Mouse (Mus musculus): ENCODE results near the gene Ccdc106. TPM values are rescaled to one million over a fixed set of nuclear protein-coding genes. Genes with fewer than 3 reads are reported as not detected.

The Ccdc106 gene
- polyA plus RNA-seq, 1 experiment from 2014 or later, result 13.6 TPM

DNA sequence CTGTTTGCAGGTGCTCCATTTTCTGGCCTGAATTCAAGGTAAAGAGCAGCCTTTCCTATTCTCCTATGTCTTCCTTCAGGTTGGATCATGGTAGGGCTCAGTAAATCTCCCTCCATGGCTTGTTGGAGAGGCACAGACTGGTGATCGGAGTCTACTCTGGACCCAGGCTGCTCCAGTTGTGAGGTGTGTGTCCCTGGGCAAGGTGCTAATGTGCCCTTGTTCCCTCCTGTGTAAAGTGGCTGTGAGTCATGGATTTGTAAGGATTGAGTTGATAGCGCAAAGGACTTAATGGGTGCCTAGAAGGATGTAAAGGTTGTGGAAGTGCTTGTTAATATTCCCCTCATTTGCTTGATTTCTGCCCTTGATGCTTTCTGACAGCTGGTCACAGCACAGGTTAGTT lies 61.6 kb downstream of the Ccdc106 start:
- Histone ChIP-seq H3K4me3 (ENCODE audit: low read depth, low read length) (no peak overlapping the region), H3K4me1 (replicated peaks; ENCODE audit: control insufficient read depth, insufficient read depth) (0 out of 2 replicates have a peak, but pooled peaks cover 2% of the 10 kb centered on the region), H3K36me3 (ENCODE audit: control insufficient read depth, insufficient read depth, low read length) (peaks cover 11% of the 10 kb centered on the region), H3K27ac (replicated peaks) (peak overlapping the region; percentile 49), H3K27me3 (ENCODE audit: control insufficient read depth, insufficient read depth, low read length) (no peaks in the 10 kb centered on the region), H3K9ac (ENCODE audit: low read length) (no peak overlapping the region), H3K9me3 (ENCODE audit: control insufficient read depth, low read length) (no peaks in the 10 kb centered on the region), H3K4me2 (replicated peaks; ENCODE audit: low read depth) (peak overlapping the region; percentile 85)
- ATAC-seq (ENCODE audit: low FRiP score, low TSS enrichment), result peak; percentile 59
- TF ChIP-seq CTCF (IDR thresholded peaks at IDR 0.05; ENCODE audit: low read depth) (no peak), EP300 (optimal IDR thresholded peaks at IDR 0.05) (no peak)
- DNase-seq (ENCODE audit: low spot score), result peak; percentile 57
- WGBS, result 72% methylated on average over 2 of the region's 2 CpGs

GRCm38 (mm10) chr7:5083325-5084105 lies 63.2 kb downstream of the Ccdc106 start:
- no peak for ATAC-seq (ENCODE audit: low FRiP score, low TSS enrichment)
- H3K4me2 ChIP-seq (replicated peaks; ENCODE audit: low read depth), result no peak overlapping the region
- H3K4me3 ChIP-seq (ENCODE audit: low read depth, low read length), result no peak overlapping the region

GRCm38 (mm10) chr7:5085512-5085911 lies 65.2 kb downstream of the Ccdc106 start:
- no peak for DNase-seq (ENCODE audit: low spot score)
- Histone ChIP-seq H3K27ac (replicated peaks) (no peak overlapping the region), H3K9ac (ENCODE audit: low read length) (no peak overlapping the region), H3K9me3 (ENCODE audit: control insufficient read depth, low read length) (no peaks in the 10 kb centered on the region), H3K36me3 (ENCODE audit: control insufficient read depth, insufficient read depth, low read length) (peaks cover 11% of the 10 kb centered on the region), H3K27me3 (ENCODE audit: control insufficient read depth, insufficient read depth, low read length) (no peaks in the 10 kb centered on the region), H3K4me2 (replicated peaks; ENCODE audit: low read depth) (no peak overlapping the region), H3K4me3 (ENCODE audit: low read depth, low read length) (no peak overlapping the region), H3K4me1 (replicated peaks; ENCODE audit: control insufficient read depth, insufficient read depth) (0 out of 2 replicates have a peak, but pooled peaks cover 2% of the 10 kb centered on the region)
- ATAC-seq (ENCODE audit: low FRiP score, low TSS enrichment), result no peak
- TF ChIP-seq CTCF (IDR thresholded peaks at IDR 0.05; ENCODE audit: low read depth), result no peak
- TF ChIP-seq EP300 (optimal IDR thresholded peaks at IDR 0.05), result no peak
- 85% methylated on average over 1 of the region's 1 CpGs for WGBS

More at GRCm38 (mm10) chr7:5083325-5084105, 63.2 kb downstream of the Ccdc106 start:
- Histone ChIP-seq H3K27me3 (ENCODE audit: control insufficient read depth, insufficient read depth, low read length) (no peaks in the 10 kb centered on the region), H3K27ac (replicated peaks) (no peak overlapping the region), H3K4me1 (replicated peaks; ENCODE audit: control insufficient read depth, insufficient read depth) (0 out of 2 replicates have a peak, but pooled peaks cover 2% of the 10 kb centered on the region), H3K9ac (ENCODE audit: low read length) (0 out of 2 replicates have a peak overlapping the region, but pooled peaks have one; percentile 4), H3K9me3 (ENCODE audit: control insufficient read depth, low read length) (no peaks in the 10 kb centered on the region), H3K36me3 (ENCODE audit: control insufficient read depth, insufficient read depth, low read length) (peaks cover 6% of the 10 kb centered on the region; the same call in 1 of the 2 replicates)
- DNase-seq (ENCODE audit: low spot score), result no peak
- WGBS, result 83% methylated on average over 18 of the region's 18 CpGs
- no peak for TF ChIP-seq EP300 (optimal IDR thresholded peaks at IDR 0.05)
- no peak for TF ChIP-seq CTCF (IDR thresholded peaks at IDR 0.05; ENCODE audit: low read depth)

DNA sequence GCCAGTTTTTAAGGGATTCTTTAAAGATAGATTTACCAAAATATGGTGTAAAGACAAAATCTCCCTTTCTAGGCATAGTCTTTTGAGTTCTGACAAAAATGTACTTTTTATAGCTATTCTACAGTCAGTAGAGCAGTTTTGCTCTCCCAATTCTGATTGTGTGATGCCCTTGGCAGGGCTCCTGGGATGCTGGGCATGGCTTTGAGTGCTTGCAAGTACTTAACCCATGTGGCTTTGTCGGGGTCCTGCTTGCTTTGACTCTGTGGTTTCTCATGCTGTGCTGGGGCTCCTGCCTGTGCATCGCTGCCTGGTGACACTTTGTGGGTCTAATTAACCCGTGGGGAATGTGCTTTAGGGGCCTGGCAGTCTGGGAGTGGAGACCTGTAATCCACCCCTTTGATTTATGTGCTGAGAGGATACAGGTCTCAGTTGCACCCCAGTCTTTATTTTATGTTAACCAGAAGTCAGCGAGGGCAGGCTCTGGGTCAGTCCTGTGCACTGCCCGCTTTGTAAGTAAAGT lies 66.6 kb downstream of the Ccdc106 start:
- 75% methylated on average over 5 of the region's 5 CpGs for WGBS
- ATAC-seq (ENCODE audit: low FRiP score, low TSS enrichment), result no peak
- no peak overlapping the region for H3K9ac ChIP-seq (ENCODE audit: low read length)
- no peaks in the 10 kb centered on the region for H3K9me3 ChIP-seq (ENCODE audit: control insufficient read depth, low read length)
- TF ChIP-seq CTCF (IDR thresholded peaks at IDR 0.05; ENCODE audit: low read depth) (no peak), EP300 (optimal IDR thresholded peaks at IDR 0.05) (no peak)
- no peaks in the 10 kb centered on the region for H3K4me1 ChIP-seq (replicated peaks; ENCODE audit: control insufficient read depth, insufficient read depth)
- peaks cover 13% of the 10 kb centered on the region for H3K36me3 ChIP-seq (ENCODE audit: control insufficient read depth, insufficient read depth, low read length)
- no peak overlapping the region for H3K4me2 ChIP-seq (replicated peaks; ENCODE audit: low read depth)
- H3K27ac ChIP-seq (replicated peaks), result no peak overlapping the region
- no peak for DNase-seq (ENCODE audit: low spot score)
- H3K27me3 ChIP-seq (ENCODE audit: control insufficient read depth, insufficient read depth, low read length), result no peaks in the 10 kb centered on the region
- H3K4me3 ChIP-seq (ENCODE audit: low read depth, low read length), result no peak overlapping the region

GRCm38 (mm10) chr7:5087886-5088285 lies 67.5 kb downstream of the Ccdc106 start:
- WGBS, result 67% methylated on average over 4 of the region's 4 CpGs
- Histone ChIP-seq H3K4me2 (replicated peaks; ENCODE audit: low read depth) (no peak overlapping the region), H3K9me3 (ENCODE audit: control insufficient read depth, low read length) (no peaks in the 10 kb centered on the region), H3K4me1 (replicated peaks; ENCODE audit: control insufficient read depth, insufficient read depth) (no peaks in the 10 kb centered on the region), H3K9ac (ENCODE audit: low read length) (no peak overlapping the region), H3K4me3 (ENCODE audit: low read depth, low read length) (no peak overlapping the region), H3K36me3 (ENCODE audit: control insufficient read depth, insufficient read depth, low read length) (peaks cover 20% of the 10 kb centered on the region), H3K27me3 (ENCODE audit: control insufficient read depth, insufficient read depth, low read length) (no peaks in the 10 kb centered on the region), H3K27ac (replicated peaks) (no peak overlapping the region)
- DNase-seq (ENCODE audit: low spot score), result no peak
- peak; percentile 63 for ATAC-seq (ENCODE audit: low FRiP score, low TSS enrichment)
- TF ChIP-seq CTCF (IDR thresholded peaks at IDR 0.05; ENCODE audit: low read depth) (no peak), EP300 (optimal IDR thresholded peaks at IDR 0.05) (no peak)

- Histone ChIP-seq H3K4me3 (ENCODE audit: low read depth, low read length) (no peak overlapping the region), H3K4me1 (replicated peaks; ENCODE audit: control insufficient read depth, insufficient read depth) (no peaks in the 10 kb centered on the region), H3K9me3 (ENCODE audit: control insufficient read depth, low read length) (no peaks in the 10 kb centered on the region), H3K27ac (replicated peaks) (no peak overlapping the region), H3K27me3 (ENCODE audit: control insufficient read depth, insufficient read depth, low read length) (no peaks in the 10 kb centered on the region), H3K4me2 (replicated peaks; ENCODE audit: low read depth) (no peak overlapping the region), H3K36me3 (ENCODE audit: control insufficient read depth, insufficient read depth, low read length) (peaks cover 33% of the 10 kb centered on the region), H3K9ac (ENCODE audit: low read length) (no peak overlapping the region)
- TF ChIP-seq CTCF (IDR thresholded peaks at IDR 0.05; ENCODE audit: low read depth) (no peak), EP300 (optimal IDR thresholded peaks at IDR 0.05) (no peak)
- DNase-seq (ENCODE audit: low spot score) (no peak), ATAC-seq (ENCODE audit: low FRiP score, low TSS enrichment) (no peak)
- 90% methylated on average over 15 of the region's 15 CpGs for WGBS
These were observed 69.5 kb downstream of the Ccdc106 start for GRCm38 (mm10) chr7:5089853-5090252.
